Mouse (Mus musculus) layer of hippocampus, adult 8-10 months (tissue): ENCODE data around the gene Mrps34. TPM values are rescaled to one million over a fixed set of nuclear protein-coding genes. Genes with fewer than 3 reads are reported as not detected.

Experiments used
- total RNA-seq, 4 experiments: library from RNA; stranded (reverse); gene quantifications; 2 replicates each; pipeline ENCODE4 v1.2.4; 2022

Gene Mrps34
- total RNA-seq, 4 experiments from 2014 or later: 63.3 to 78.7 (median 73.4) TPM

Other genes starting within 250 kb of the Mrps34 start
- 10 to 100 TPM; 41.9 to 48.7 (median 44.1) TPM for gene Slc9a3r2, start 244.8 kb upstream of the Mrps34 start, total RNA-seq
- 1 to 10 TPM in 3 of 4 experiments, not detected in 1; 1.1 to 2.6 (median 2.5) TPM for gene Npw, start 236.7 kb upstream of the Mrps34 start, total RNA-seq
- gene Zfp598, start 225.4 kb upstream of the Mrps34 start, total RNA-seq: 10 to 100 TPM; 36.8 to 41.6 (median 38.2) TPM
- gene Syngr3, start 205.2 kb upstream of the Mrps34 start, total RNA-seq: 100 to 1,000 TPM; 137 to 165 (median 150) TPM
- gene Gfer, start 199.0 kb upstream of the Mrps34 start, total RNA-seq: 10 to 100 TPM; 17.9 to 23.4 (median 21.1) TPM
- 1 to 10 TPM; 2.0 to 4.3 (median 3.4) TPM for gene Noxo1, start 198.9 kb upstream of the Mrps34 start, total RNA-seq
- 10 to 100 TPM; 24.2 to 32.3 (median 27.8) TPM for gene Tbl3, start 187.5 kb upstream of the Mrps34 start, total RNA-seq
- gene Rnf151, start 177.1 kb upstream of the Mrps34 start, total RNA-seq: under 1 TPM in 2 of 4 experiments, not detected in 2; 0.36 to 0.47 TPM
- 100 to 1,000 TPM; 282 to 365 (median 323) TPM for gene Rps2, start 177.0 kb upstream of the Mrps34 start, total RNA-seq
- gene Ndufb10, start 170.6 kb upstream of the Mrps34 start, total RNA-seq: 100 to 1,000 TPM; 214 to 227 (median 222) TPM
- under 1 TPM; 0.23 to 0.77 (median 0.54) TPM for gene Rpl3l, start 167.3 kb upstream of the Mrps34 start, total RNA-seq
- 10 to 100 TPM; 41.1 to 50.5 (median 47.2) TPM for gene Msrb1, start 158.5 kb upstream of the Mrps34 start, total RNA-seq
- gene Hs3st6, start 142.1 kb upstream of the Mrps34 start, total RNA-seq: under 1 TPM in 1 of 4 experiments, not detected in 3; 0.23 TPM
- not detected for gene Meiob, start 90.8 kb upstream of the Mrps34 start, total RNA-seq
- 100 to 1,000 TPM; 121 to 133 (median 126) TPM for gene Hagh, start 55.0 kb upstream of the Mrps34 start, total RNA-seq
- 10 to 100 TPM; 18.5 to 21.1 (median 20.6) TPM for gene Fahd1, start 44.8 kb upstream of the Mrps34 start, total RNA-seq
- gene Igfals, start 29.1 kb upstream of the Mrps34 start, total RNA-seq: not detected
- 10 to 100 TPM; 32.1 to 36.8 (median 33.3) TPM for gene Nubp2, start 8.8 kb upstream of the Mrps34 start, total RNA-seq
- gene Spsb3, start 8.5 kb upstream of the Mrps34 start, total RNA-seq: 10 to 100 TPM; 40.6 to 45.3 (median 41.8) TPM
- gene Eme2, start within 50 bp of the Mrps34 start, total RNA-seq: 10 to 100 TPM; 54.6 to 64.3 (median 62.0) TPM
- gene Nme3, start 1.4 kb downstream of the Mrps34 start, total RNA-seq: 10 to 100 TPM; 50.9 to 64.2 (median 51.9) TPM
- gene Mapk8ip3, start 41.9 kb downstream of the Mrps34 start, total RNA-seq: 100 to 1,000 TPM; 384 to 435 (median 406) TPM
- gene Jpt2, start 65.6 kb downstream of the Mrps34 start, total RNA-seq: 1 to 10 TPM; 5.5 to 8.8 (median 7.9) TPM
- 10 to 100 TPM; 25.2 to 28.6 (median 26.7) TPM for gene Cramp1l, start 120.7 kb downstream of the Mrps34 start, total RNA-seq
- 10 to 100 TPM; 22.1 to 25.1 (median 23.5) TPM for gene Ift140, start 121.0 kb downstream of the Mrps34 start, total RNA-seq
- gene Tmem204, start 188.5 kb downstream of the Mrps34 start, total RNA-seq: 1 to 10 TPM; 7.4 to 9.3 (median 8.1) TPM
- gene Telo2, start 220.9 kb downstream of the Mrps34 start, total RNA-seq: 10 to 100 TPM; 32.8 to 38.7 (median 36.8) TPM
- gene Ptx4, start 225.6 kb downstream of the Mrps34 start, total RNA-seq: 1 to 10 TPM in 3 of 4 experiments, under 1 TPM in 1; 0.89 to 3.9 (median 1.8) TPM
- 10 to 100 TPM; 54.7 to 61.5 (median 58.9) TPM for gene Clcn7, start 238.3 kb downstream of the Mrps34 start, total RNA-seq